Mouse (Mus musculus): ENCODE results near the gene 1700093K21Rik. TPM values are rescaled to one million over a fixed set of nuclear protein-coding genes. Genes with fewer than 3 reads are reported as not detected.
"Not testable (repeated sequence)": the region's sequence is repeated elsewhere in the genome, so short reads cannot be mapped to it uniquely, and the experiment has no call there.

1700093K21Rik gene
- not detected in 2 replicates for polyA plus RNA-seq (2014; fragmentation: Nextera tagmentation; extraction: Ambion mirVana)

DNA sequence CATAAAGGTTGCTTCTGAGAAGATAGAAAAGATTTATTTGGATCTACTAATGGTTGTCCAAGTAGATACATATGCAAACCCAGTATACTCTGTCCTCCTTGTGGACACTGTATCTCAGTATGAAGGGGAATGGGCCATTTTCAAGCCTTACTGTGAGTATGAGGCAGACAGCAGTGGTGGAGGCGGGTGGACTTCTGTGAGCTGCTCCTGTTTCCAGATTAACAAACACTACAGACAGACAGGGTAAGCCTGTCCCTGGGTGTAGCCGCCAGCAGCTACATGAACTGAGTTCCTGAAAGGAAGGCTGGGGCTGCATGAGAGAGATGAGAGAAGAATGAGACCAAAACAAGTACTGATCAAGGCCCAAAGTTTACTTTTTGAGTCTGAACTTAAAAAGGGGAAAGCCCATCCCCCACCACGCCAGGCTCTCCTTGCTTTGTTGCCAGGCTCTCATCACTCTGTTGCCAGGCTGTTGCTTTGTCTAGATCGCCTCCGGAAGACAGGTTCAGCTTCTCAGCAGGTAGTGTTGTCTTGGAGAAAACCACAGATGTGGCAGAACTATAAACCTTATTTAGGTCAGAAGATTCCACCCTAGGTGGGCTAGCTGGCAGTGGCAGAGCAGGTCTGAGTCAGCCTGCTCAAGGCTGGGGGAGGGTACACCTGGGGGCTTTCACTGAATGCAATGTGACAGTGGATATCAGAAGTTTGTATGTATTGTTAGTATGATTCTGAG, at the start of gene 1700093K21Rik:
Gene 1700093K21Rik, minus strand, starts transcription at position 683 of the 733 bp plus-strand sequence.
- no peaks in the 10 kb centered on the region for H3K4me1 ChIP-seq (ENCODE audit: insufficient read depth)
- H3K9ac ChIP-seq: no peak within 1 kb of the TSS
- TF ChIP-seq CTCF (IDR thresholded peaks at IDR 0.05; ENCODE audit: low read depth): no peak
- H3K27me3 ChIP-seq (ENCODE audit: insufficient read depth, low read length): no peaks in the 10 kb centered on the region
- 40% methylated on average over 5 of the region's 5 CpGs for WGBS
- H3K4me3 ChIP-seq (ENCODE audit: low read depth, low read length): no peak within 1 kb of the TSS
- DNase-seq: no peak
- ATAC-seq (ENCODE audit: insufficient read depth): no peak
- H3K4me2 ChIP-seq: no peak within 1 kb of the TSS
- no peaks in the 10 kb centered on the region for H3K36me3 ChIP-seq (ENCODE audit: insufficient read depth)
- no peaks in the 10 kb centered on the region for H3K9me3 ChIP-seq (ENCODE audit: low read depth, low read length)
- no peak within 1 kb of the TSS for H3K27ac ChIP-seq (ENCODE audit: low read depth)

DNA sequence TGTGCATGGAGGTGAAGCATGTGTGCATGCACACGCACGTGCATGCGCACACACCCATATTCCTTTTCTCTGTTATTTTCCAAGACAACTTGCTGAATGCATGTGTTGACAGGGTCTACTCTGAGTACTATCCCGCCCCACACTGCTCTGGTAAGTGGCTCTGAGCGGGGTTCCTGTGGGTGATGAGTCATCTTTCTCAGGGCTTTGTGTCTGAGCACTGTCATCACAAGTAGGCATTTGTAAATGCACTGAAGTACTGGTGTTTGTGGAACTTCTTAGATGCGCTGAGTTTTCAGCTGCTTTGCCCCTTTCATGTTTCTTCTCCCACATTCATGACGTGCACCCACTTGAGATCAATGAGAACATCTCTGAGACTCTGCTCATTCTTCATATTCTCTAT, 49.2 kb upstream of the 1700093K21Rik start:
- Histone ChIP-seq H3K27ac (ENCODE audit: low read depth) (no peak overlapping the region), H3K4me2 (no peak overlapping the region), H3K4me1 (ENCODE audit: insufficient read depth) (no peaks in the 10 kb centered on the region), H3K4me3 (ENCODE audit: low read depth, low read length) (no peak overlapping the region), H3K9me3 (ENCODE audit: low read depth, low read length) (no peaks in the 10 kb centered on the region), H3K9ac (no peak overlapping the region), H3K36me3 (ENCODE audit: insufficient read depth) (peaks cover 11% of the 10 kb centered on the region; the same call in 1 of the 2 replicates), H3K27me3 (ENCODE audit: insufficient read depth, low read length) (no peaks in the 10 kb centered on the region)
- TF ChIP-seq CTCF (IDR thresholded peaks at IDR 0.05; ENCODE audit: low read depth): no peak
- no peak for ATAC-seq (ENCODE audit: insufficient read depth)
- DNase-seq: no peak
- WGBS: 88% methylated on average over 7 of the region's 7 CpGs

DNA sequence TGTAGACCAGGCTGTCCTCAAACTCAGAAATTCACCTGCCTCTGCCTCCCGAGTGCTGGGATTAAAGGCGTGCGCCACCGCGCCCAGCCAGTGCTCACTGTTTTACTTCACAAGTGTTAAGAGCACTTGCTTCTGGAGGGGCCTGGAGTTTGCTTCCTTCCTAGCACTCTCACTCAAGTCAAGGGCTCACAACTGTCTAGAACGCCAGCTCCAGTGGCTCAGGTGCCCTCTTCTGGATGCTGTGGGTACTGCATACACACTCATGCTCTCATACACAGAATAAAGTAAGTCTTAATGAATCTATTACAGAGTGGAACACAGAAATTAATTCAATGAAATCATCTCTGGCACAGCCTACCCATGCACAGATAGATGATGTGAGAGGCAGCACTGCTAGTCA, 44.8 kb upstream of the 1700093K21Rik start:
- peak; percentile 84 for ATAC-seq (ENCODE audit: insufficient read depth)

DNA sequence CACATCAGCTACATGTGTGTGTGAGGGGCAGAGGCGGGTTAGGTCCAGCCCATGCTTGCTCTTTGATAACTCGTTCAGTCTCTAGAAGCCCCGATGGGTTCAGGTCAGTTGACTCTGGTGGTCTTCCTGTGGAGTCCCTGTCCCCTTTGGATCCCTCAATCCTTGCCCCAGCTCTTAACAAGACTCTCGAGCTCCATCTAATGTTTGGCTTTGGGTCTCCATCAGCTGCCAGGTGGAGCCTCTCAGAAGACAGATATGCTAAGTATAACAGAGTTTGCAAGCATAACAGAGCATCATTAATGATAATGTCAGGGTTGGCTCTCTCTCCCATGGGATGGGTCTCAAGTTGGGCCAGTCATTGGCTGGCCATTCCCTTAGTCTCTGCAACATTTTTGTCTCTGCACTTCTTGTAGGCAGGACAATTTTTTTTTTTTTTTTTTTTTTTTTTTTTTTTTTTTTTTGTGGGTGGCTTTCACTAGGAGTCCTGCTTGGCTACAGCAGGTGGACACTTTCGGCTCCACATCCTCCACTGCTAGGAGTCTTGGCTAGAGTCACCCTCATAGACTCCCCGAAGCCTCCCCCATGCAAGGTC, 36.2 kb upstream of the 1700093K21Rik start:
- DNase-seq (peak; percentile 29), ATAC-seq (ENCODE audit: insufficient read depth) (0 out of 2 replicates have a peak, but pooled peaks have one; percentile 38)
- H3K9me3 ChIP-seq (ENCODE audit: low read depth, low read length): no peaks in the 10 kb centered on the region
- no peak overlapping the region for H3K27ac ChIP-seq (ENCODE audit: low read depth)
- H3K4me2 ChIP-seq: no peak overlapping the region
- H3K36me3 ChIP-seq (ENCODE audit: insufficient read depth): no peaks in the 10 kb centered on the region
- no peak overlapping the region for H3K4me3 ChIP-seq (ENCODE audit: low read depth, low read length)
- WGBS: 45% methylated on average over 6 of the region's 6 CpGs
- no peaks in the 10 kb centered on the region for H3K4me1 ChIP-seq (ENCODE audit: insufficient read depth)
- H3K27me3 ChIP-seq (ENCODE audit: insufficient read depth, low read length): no peaks in the 10 kb centered on the region
- no peak overlapping the region for H3K9ac ChIP-seq
- no peak for TF ChIP-seq CTCF (IDR thresholded peaks at IDR 0.05; ENCODE audit: low read depth)

More for the DNA sequence above, 44.8 kb upstream of the 1700093K21Rik start:
- DNase-seq: peak; percentile 89
- Histone ChIP-seq H3K4me1 (ENCODE audit: insufficient read depth) (no peaks in the 10 kb centered on the region), H3K4me2 (no peak overlapping the region), H3K27ac (ENCODE audit: low read depth) (no peak overlapping the region), H3K9me3 (ENCODE audit: low read depth, low read length) (no peaks in the 10 kb centered on the region), H3K9ac (no peak overlapping the region), H3K4me3 (ENCODE audit: low read depth, low read length) (no peak overlapping the region), H3K27me3 (ENCODE audit: insufficient read depth, low read length) (no peaks in the 10 kb centered on the region), H3K36me3 (ENCODE audit: insufficient read depth) (no peaks in the 10 kb centered on the region)
- WGBS: 53% methylated on average over 6 of the region's 6 CpGs
- peak; percentile 86 for TF ChIP-seq CTCF (IDR thresholded peaks at IDR 0.05; ENCODE audit: low read depth)

DNA sequence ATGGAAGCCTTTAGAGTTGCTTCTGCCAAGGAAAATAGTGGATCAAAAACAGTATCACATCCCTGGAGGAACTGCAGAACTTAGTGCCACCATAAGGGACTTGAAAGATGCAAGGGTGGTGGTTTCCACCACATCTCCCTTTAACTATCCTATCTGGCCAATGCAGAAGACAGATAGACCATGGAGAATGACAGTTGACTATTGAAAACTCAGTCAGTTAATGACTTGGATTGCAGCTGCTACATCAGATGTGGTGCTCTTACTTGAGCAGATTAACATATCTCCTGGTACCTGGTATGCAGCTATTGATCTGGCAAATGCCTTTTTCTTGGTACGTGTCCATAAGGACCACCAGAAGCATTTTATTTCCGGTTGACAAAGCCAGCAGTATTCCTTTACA, 16.5 kb upstream of the 1700093K21Rik start:
- H3K4me1 ChIP-seq (ENCODE audit: insufficient read depth): no peaks in the 10 kb centered on the region
- no peak for TF ChIP-seq CTCF (IDR thresholded peaks at IDR 0.05; ENCODE audit: low read depth)
- no peak overlapping the region for H3K4me3 ChIP-seq (ENCODE audit: low read depth, low read length)
- WGBS: 88% methylated on average over 2 of the region's 2 CpGs
- DNase-seq (no peak), ATAC-seq (ENCODE audit: insufficient read depth) (no peak)
- H3K36me3 ChIP-seq (ENCODE audit: insufficient read depth): no peaks in the 10 kb centered on the region
- no peak overlapping the region for H3K9ac ChIP-seq
- H3K27ac ChIP-seq (ENCODE audit: low read depth): no peak overlapping the region
- no peaks in the 10 kb centered on the region for H3K9me3 ChIP-seq (ENCODE audit: low read depth, low read length)
- H3K4me2 ChIP-seq: no peak overlapping the region
- H3K27me3 ChIP-seq (ENCODE audit: insufficient read depth, low read length): no peaks in the 10 kb centered on the region

DNA sequence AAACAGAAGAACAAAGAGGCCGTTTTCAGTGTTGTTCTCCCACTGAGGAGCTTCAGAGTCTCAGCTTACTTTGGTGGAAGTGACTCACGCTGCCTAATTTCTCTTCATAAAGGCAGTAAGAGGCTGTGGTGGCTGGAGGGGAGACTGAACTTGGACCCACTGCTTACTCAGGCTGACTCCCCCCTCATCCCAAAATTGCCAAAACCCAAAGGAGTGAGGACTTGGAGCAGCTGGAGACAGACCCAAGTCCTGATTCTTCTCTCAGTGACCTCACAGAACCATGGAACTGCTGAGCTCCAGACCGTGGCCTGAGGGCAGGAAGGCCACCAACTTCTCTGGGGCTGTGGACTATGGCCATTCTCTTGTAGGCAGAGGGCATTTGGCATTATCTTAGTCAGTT, 2.0 kb downstream of the 1700093K21Rik start:
- no peak overlapping the region for H3K9ac ChIP-seq
- TF ChIP-seq CTCF (IDR thresholded peaks at IDR 0.05; ENCODE audit: low read depth): no peak
- WGBS: 81% methylated on average over 3 of the region's 3 CpGs
- H3K27me3 ChIP-seq (ENCODE audit: insufficient read depth, low read length): no peaks in the 10 kb centered on the region
- no peaks in the 10 kb centered on the region for H3K4me1 ChIP-seq (ENCODE audit: insufficient read depth)
- DNase-seq (no peak), ATAC-seq (ENCODE audit: insufficient read depth) (no peak)
- no peak overlapping the region for H3K27ac ChIP-seq (ENCODE audit: low read depth)
- H3K36me3 ChIP-seq (ENCODE audit: insufficient read depth): no peaks in the 10 kb centered on the region
- no peaks in the 10 kb centered on the region for H3K9me3 ChIP-seq (ENCODE audit: low read depth, low read length)
- H3K4me3 ChIP-seq (ENCODE audit: low read depth, low read length): no peak overlapping the region
- no peak overlapping the region for H3K4me2 ChIP-seq

DNA sequence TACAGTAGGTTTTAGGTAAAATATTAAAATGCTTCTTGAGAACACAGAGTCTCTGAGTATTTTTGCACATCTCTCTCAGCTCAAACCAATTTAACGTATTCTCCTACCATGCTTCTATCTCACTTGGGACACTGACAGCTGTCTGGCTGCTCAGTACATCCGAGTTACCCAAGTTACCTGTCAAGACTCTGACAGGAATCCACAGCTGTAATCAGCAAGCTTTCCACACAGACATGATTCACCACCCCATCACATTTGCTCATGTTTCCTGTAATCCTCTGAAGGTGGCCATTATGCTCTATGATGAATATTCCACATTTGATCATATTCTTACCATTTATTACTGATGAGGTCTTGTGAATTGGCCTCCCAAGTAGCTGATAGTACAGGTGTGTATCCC, 5.6 kb downstream of the 1700093K21Rik start:
- no peak overlapping the region for H3K27ac ChIP-seq (ENCODE audit: low read depth)

DNA sequence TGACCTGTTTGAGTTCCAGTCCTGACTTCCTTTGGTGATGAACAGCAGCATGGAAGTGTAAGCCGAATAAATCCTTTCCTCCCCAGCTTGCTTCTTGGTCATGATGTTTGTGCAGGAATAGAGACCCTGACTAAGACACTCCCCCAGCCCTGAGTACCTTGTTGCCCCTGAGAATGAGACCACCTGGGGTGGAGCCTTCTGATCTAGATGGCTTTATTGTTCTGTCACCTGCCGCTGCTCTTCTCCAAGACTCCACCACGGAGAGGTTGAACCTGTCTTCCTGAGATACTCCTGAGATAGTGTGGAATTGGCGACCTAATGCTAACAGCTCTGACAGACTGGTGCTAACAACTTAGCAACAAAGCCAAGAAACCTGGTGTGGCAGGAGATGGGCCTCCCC, 6.2 kb downstream of the 1700093K21Rik start:
- not testable (repeated sequence) for H3K4me3 ChIP-seq (ENCODE audit: low read depth, low read length); H3K9ac ChIP-seq; H3K27ac ChIP-seq (ENCODE audit: low read depth); H3K4me2 ChIP-seq; H3K4me1 ChIP-seq (ENCODE audit: insufficient read depth); DNase-seq; H3K36me3 ChIP-seq (ENCODE audit: insufficient read depth); H3K9me3 ChIP-seq (ENCODE audit: low read depth, low read length); H3K27me3 ChIP-seq (ENCODE audit: insufficient read depth, low read length); ATAC-seq (ENCODE audit: insufficient read depth)
- WGBS: 47% methylated on average over 4 of the region's 4 CpGs

More for the DNA sequence above, 5.6 kb downstream of the 1700093K21Rik start:
- Histone ChIP-seq H3K4me3 (ENCODE audit: low read depth, low read length) (no peak overlapping the region), H3K4me1 (ENCODE audit: insufficient read depth) (no peaks in the 10 kb centered on the region), H3K9ac (no peak overlapping the region), H3K27me3 (ENCODE audit: insufficient read depth, low read length) (no peaks in the 10 kb centered on the region), H3K9me3 (ENCODE audit: low read depth, low read length) (no peaks in the 10 kb centered on the region), H3K4me2 (no peak overlapping the region), H3K36me3 (ENCODE audit: insufficient read depth) (no peaks in the 10 kb centered on the region)
- 69% methylated on average over 2 of the region's 2 CpGs for WGBS
- no peak for DNase-seq
- no peak for ATAC-seq (ENCODE audit: insufficient read depth)
- TF ChIP-seq CTCF (IDR thresholded peaks at IDR 0.05; ENCODE audit: low read depth): no peak

DNA sequence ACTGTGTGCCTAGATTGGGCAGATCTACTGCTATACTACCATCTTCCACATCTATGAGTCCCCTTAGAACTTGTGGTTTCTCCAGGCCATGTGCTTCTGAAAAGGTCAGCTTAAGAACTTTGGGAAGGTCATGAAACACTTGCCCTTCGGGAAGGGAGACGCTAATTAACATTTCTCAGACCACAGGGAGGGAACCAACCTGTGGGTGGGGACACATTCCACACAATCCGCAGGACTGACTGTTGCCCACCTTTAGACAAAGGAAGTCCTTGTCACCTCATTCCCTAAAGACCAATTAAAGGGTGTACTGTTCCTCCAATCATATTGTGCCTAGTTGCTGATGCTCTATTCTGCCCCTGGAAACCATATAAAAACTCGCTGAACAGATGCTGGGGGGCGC, 16.2 kb downstream of the 1700093K21Rik start:
- H3K27me3 ChIP-seq (ENCODE audit: insufficient read depth, low read length); DNase-seq; H3K36me3 ChIP-seq (ENCODE audit: insufficient read depth); H3K27ac ChIP-seq (ENCODE audit: low read depth); H3K9me3 ChIP-seq (ENCODE audit: low read depth, low read length); H3K4me1 ChIP-seq (ENCODE audit: insufficient read depth); ATAC-seq (ENCODE audit: insufficient read depth); H3K9ac ChIP-seq; H3K4me3 ChIP-seq (ENCODE audit: low read depth, low read length); H3K4me2 ChIP-seq: not testable (repeated sequence)
- WGBS: 73% methylated on average over 5 of the region's 5 CpGs

All from lung, embryonic 14.5 days (tissue).